Mouse (Mus musculus): ENCODE measurements around the gene Nxph1. TPM values are rescaled to one million over a fixed set of nuclear protein-coding genes. Genes with fewer than 3 reads are reported as not detected.

The Nxph1 gene
- total RNA-seq (2015; ENCODE audit: low replicate concordance) (not detected in 2 replicates), total RNA-seq (2017; ENCODE audit: low replicate concordance) (not detected in 2 replicates)

- ATAC-seq (replicated peaks; ENCODE audit: low FRiP score, poor library complexity, severe bottlenecking), result no peak
Observed at GRCm38 (mm10) chr6:8948131-8948470, at the start of gene Nxph1. Gene Nxph1, plus strand, starts transcription at chr6:8948431.

- ATAC-seq (replicated peaks; ENCODE audit: low FRiP score, poor library complexity, severe bottlenecking), result no peak
Observed at GRCm38 (mm10) chr6:8900021-8900728, 48.1 kb upstream of the Nxph1 start.

GRCm38 (mm10) chr6:8900729-8901122 is 47.5 kb upstream of the Nxph1 start:
- ATAC-seq (replicated peaks; ENCODE audit: low FRiP score, poor library complexity, severe bottlenecking), result no peak

- no peak for ATAC-seq (replicated peaks; ENCODE audit: low FRiP score, poor library complexity, severe bottlenecking)
Observed at GRCm38 (mm10) chr6:8907917-8908316, 40.3 kb upstream of the Nxph1 start.

GRCm38 (mm10) chr6:8913404-8913803 is 34.8 kb upstream of the Nxph1 start:
- ATAC-seq (replicated peaks; ENCODE audit: low FRiP score, poor library complexity, severe bottlenecking), result no peak

- no peak for ATAC-seq (replicated peaks; ENCODE audit: low FRiP score, poor library complexity, severe bottlenecking)
Observed at GRCm38 (mm10) chr6:8914682-8915081, 33.5 kb upstream of the Nxph1 start.

GRCm38 (mm10) chr6:8924481-8924880 is 23.8 kb upstream of the Nxph1 start:
- ATAC-seq (replicated peaks; ENCODE audit: low FRiP score, poor library complexity, severe bottlenecking), result no peak

- no peak for ATAC-seq (replicated peaks; ENCODE audit: low FRiP score, poor library complexity, severe bottlenecking)
Observed at GRCm38 (mm10) chr6:8935241-8935640, 13.0 kb upstream of the Nxph1 start.

GRCm38 (mm10) chr6:8935705-8936104 is 12.5 kb upstream of the Nxph1 start:
- no peak for ATAC-seq (replicated peaks; ENCODE audit: low FRiP score, poor library complexity, severe bottlenecking)

GRCm38 (mm10) chr6:8936168-8936567 is 12.1 kb upstream of the Nxph1 start:
- no peak for ATAC-seq (replicated peaks; ENCODE audit: low FRiP score, poor library complexity, severe bottlenecking)

GRCm38 (mm10) chr6:8948471-8949411 is 510 bp downstream of the Nxph1 start:
- ATAC-seq (replicated peaks; ENCODE audit: low FRiP score, poor library complexity, severe bottlenecking), result no peak

- ATAC-seq (replicated peaks; ENCODE audit: low FRiP score, poor library complexity, severe bottlenecking), result no peak
Observed at GRCm38 (mm10) chr6:8949665-8950201, 1.5 kb downstream of the Nxph1 start.

GRCm38 (mm10) chr6:8950611-8951325 is 2.5 kb downstream of the Nxph1 start:
- ATAC-seq (replicated peaks; ENCODE audit: low FRiP score, poor library complexity, severe bottlenecking), result no peak

GRCm38 (mm10) chr6:8951326-8951695 is 3.1 kb downstream of the Nxph1 start:
- ATAC-seq (replicated peaks; ENCODE audit: low FRiP score, poor library complexity, severe bottlenecking), result no peak

- ATAC-seq (replicated peaks; ENCODE audit: low FRiP score, poor library complexity, severe bottlenecking), result no peak
Observed at GRCm38 (mm10) chr6:8951884-8952590, 3.8 kb downstream of the Nxph1 start.

- no peak for ATAC-seq (replicated peaks; ENCODE audit: low FRiP score, poor library complexity, severe bottlenecking)
Observed at GRCm38 (mm10) chr6:8955817-8956529, 7.7 kb downstream of the Nxph1 start.

GRCm38 (mm10) chr6:8956743-8957528 is 8.7 kb downstream of the Nxph1 start:
- ATAC-seq (replicated peaks; ENCODE audit: low FRiP score, poor library complexity, severe bottlenecking), result no peak

GRCm38 (mm10) chr6:8957529-8957887 is 9.3 kb downstream of the Nxph1 start:
- ATAC-seq (replicated peaks; ENCODE audit: low FRiP score, poor library complexity, severe bottlenecking), result no peak

Measured in erythroid progenitor cell, adult 5-6 weeks (primary cell).